11 mouse cellular contexts compared by ENCODE assay signal in genomic region chr3:152569242-152569605, GRCm38 (mm10).
DNase-seq lines count a peak whose midpoint lies in the region; ATAC-seq and TF ChIP-seq lines count a peak whose summit lies in the region.
"Had no signal": no experiment of that assay in that cellular context is flagged by ENCODE, and none has a peak within 500 bp of the region (broad histone marks: within the 10 kb centered on the region; RNA-seq: fewer than 3 reads in every experiment).

No protein-coding gene starts in this region.

- DNase-seq in intestine, embryonic 14.5 days (ENCODE audit: low spot score), result no peak
- DNase-seq in kidney, postnatal 10 days, result peak; percentile 68
- DNase-seq in thymus, postnatal 10 days (ENCODE audit: low spot score in 2 of 2), result peak; percentile 12 to 33
- no peak for DNase-seq in adrenal gland, postnatal 36 days
- no peak for DNase-seq in frontal cortex, postnatal 14 days (ENCODE audit: low spot score in 2 of 2)
- DNase-seq: cerebellum, adult 11 months had no signal

- H3K36me3 ChIP-seq in intestine, embryonic 14.5 days (ENCODE audit: control insufficient read depth, insufficient read depth, low read length), result no peaks in the 10 kb centered on the region
- H3K36me3 ChIP-seq in intestine, postnatal 0 days (ENCODE audit: control insufficient read depth, insufficient read depth), result no peaks in the 10 kb centered on the region
- H3K36me3 ChIP-seq in embryonic facial prominence, embryonic 15.5 days, result no peaks in the 10 kb centered on the region
- H3K36me3 ChIP-seq in hindbrain, embryonic 12.5 days, result no peaks in the 10 kb centered on the region
- H3K36me3 ChIP-seq: hindbrain, embryonic 15.5 days had no signal

- peak overlapping the region; percentile 20; the same call in 1 of the 2 replicates for H3K4me2 ChIP-seq in intestine, embryonic 14.5 days (ENCODE audit: low read length)
- H3K4me2 ChIP-seq in intestine, postnatal 0 days (replicated peaks; ENCODE audit: low read depth), result no peak overlapping the region
- no peak overlapping the region for H3K4me2 ChIP-seq in embryonic facial prominence, embryonic 15.5 days (replicated peaks)
- no peak overlapping the region for H3K4me2 ChIP-seq in hindbrain, embryonic 12.5 days (replicated peaks)
- H3K4me2 ChIP-seq: hindbrain, embryonic 15.5 days had no signal

- peak; percentile 72 for ATAC-seq in intestine, embryonic 14.5 days (replicated peaks; ENCODE audit: low FRiP score, low TSS enrichment, low read depth)
- ATAC-seq in intestine, postnatal 0 days, result no peak
- ATAC-seq in embryonic facial prominence, embryonic 15.5 days (ENCODE audit: insufficient number of reproducible peaks, low FRiP score, low TSS enrichment, low read depth), result no peak
- ATAC-seq in hindbrain, embryonic 12.5 days (ENCODE audit: low FRiP score), result no peak
- ATAC-seq: activated CD4-positive, CD25-positive, alpha-beta regulatory T cell, adult 4 months had no signal

- no peak for TF ChIP-seq CTCF in intestine, postnatal 0 days (IDR thresholded peaks at IDR 0.05; ENCODE audit: low read depth)

- H3K9ac ChIP-seq in intestine, embryonic 14.5 days (ENCODE audit: low read length), result no peak overlapping the region
- H3K9ac ChIP-seq in intestine, postnatal 0 days (ENCODE audit: low read depth, low read length), result no peak overlapping the region
- H3K9ac ChIP-seq in embryonic facial prominence, embryonic 15.5 days, result no peak overlapping the region
- no peak overlapping the region for H3K9ac ChIP-seq in hindbrain, embryonic 12.5 days
- H3K9ac ChIP-seq: hindbrain, embryonic 15.5 days had no signal

- 25% methylated on average over 6 of the region's 6 CpGs for WGBS in intestine, embryonic 14.5 days
- WGBS in intestine, postnatal 0 days, result 23% methylated on average over 6 of the region's 6 CpGs
- WGBS in embryonic facial prominence, embryonic 15.5 days, result 31% methylated on average over 6 of the region's 6 CpGs
- 67% methylated on average over 6 of the region's 6 CpGs for WGBS in hindbrain, embryonic 12.5 days

- H3K27ac ChIP-seq in intestine, embryonic 14.5 days (ENCODE audit: low read depth), result peak overlapping the region; percentile 51
- no peak overlapping the region for H3K27ac ChIP-seq in intestine, postnatal 0 days (ENCODE audit: low read depth, low read length)
- H3K27ac ChIP-seq in embryonic facial prominence, embryonic 15.5 days (replicated peaks), result peak overlapping the region; percentile 44; the same call in 1 of the 2 replicates
- no peak overlapping the region for H3K27ac ChIP-seq in hindbrain, embryonic 12.5 days
- H3K27ac ChIP-seq: hindbrain, embryonic 15.5 days had no signal

- H3K9me3 ChIP-seq in intestine, embryonic 14.5 days (ENCODE audit: control insufficient read depth, low read length), result no peaks in the 10 kb centered on the region
- no peaks in the 10 kb centered on the region for H3K9me3 ChIP-seq in intestine, postnatal 0 days (ENCODE audit: control insufficient read depth)
- no peaks in the 10 kb centered on the region for H3K9me3 ChIP-seq in embryonic facial prominence, embryonic 15.5 days (replicated peaks)
- no peaks in the 10 kb centered on the region for H3K9me3 ChIP-seq in hindbrain, embryonic 12.5 days (replicated peaks)
- H3K9me3 ChIP-seq: hindbrain, embryonic 15.5 days had no signal

- H3K27me3 ChIP-seq in intestine, embryonic 14.5 days (replicated peaks; ENCODE audit: control insufficient read depth, insufficient read depth, low read length), result no peaks in the 10 kb centered on the region
- no peaks in the 10 kb centered on the region for H3K27me3 ChIP-seq in intestine, postnatal 0 days (replicated peaks; ENCODE audit: control insufficient read depth, insufficient read depth, low read length)
- H3K27me3 ChIP-seq in embryonic facial prominence, embryonic 15.5 days, result no peaks in the 10 kb centered on the region
- H3K27me3 ChIP-seq in hindbrain, embryonic 12.5 days, result no peaks in the 10 kb centered on the region
- H3K27me3 ChIP-seq: hindbrain, embryonic 15.5 days had no signal

- peaks cover 14% of the 10 kb centered on the region for H3K4me1 ChIP-seq in intestine, embryonic 14.5 days (replicated peaks; ENCODE audit: control insufficient read depth, insufficient read depth, low read length)
- H3K4me1 ChIP-seq in intestine, postnatal 0 days (replicated peaks; ENCODE audit: control insufficient read depth, insufficient read depth, low read length), result 0 out of 2 replicates have a peak, but pooled peaks cover 6% of the 10 kb centered on the region
- H3K4me1 ChIP-seq in embryonic facial prominence, embryonic 15.5 days, result peaks cover 10% of the 10 kb centered on the region
- H3K4me1 ChIP-seq in hindbrain, embryonic 12.5 days, result no peaks in the 10 kb centered on the region
- H3K4me1 ChIP-seq: hindbrain, embryonic 15.5 days had no signal

- H3K4me3 ChIP-seq in intestine, embryonic 14.5 days (ENCODE audit: low read depth, low read length), result no peak overlapping the region
- H3K4me3 ChIP-seq in intestine, postnatal 0 days (ENCODE audit: low read depth, low read length), result no peak overlapping the region
- no peak overlapping the region for H3K4me3 ChIP-seq in embryonic facial prominence, embryonic 15.5 days (replicated peaks)
- H3K4me3 ChIP-seq in hindbrain, embryonic 12.5 days, result no peak overlapping the region
- H3K4me3 ChIP-seq: hindbrain, embryonic 15.5 days had no signal

Comparison
In these comparisons a context has a peak if more than half of its experiments do, and no peak if none do; other contexts are left out.
1. H3K27ac ChIP-seq: peak in intestine, embryonic 14.5 days (single experiment) and embryonic facial prominence, embryonic 15.5 days (single experiment); none in intestine, postnatal 0 days (single experiment) and hindbrain, embryonic 12.5 days (single experiment).
2. DNase-seq: peak in kidney, postnatal 10 days (single experiment) and thymus, postnatal 10 days (2 of 2); none in intestine, embryonic 14.5 days (single experiment), adrenal gland, postnatal 36 days (0 of 2) and frontal cortex, postnatal 14 days (0 of 2).